Mouse (Mus musculus) lung, postnatal 25 days (tissue): ENCODE data around the gene Itgb3bp.

Source experiments
- DNase-seq: peaks from one replicate; pipeline ENCODE4 v3.0.0; 2022; ENCODE audit warnings: low spot score

The Itgb3bp gene

GRCm38 (mm10) chr4:99724331-99724730 lies 205.3 kb downstream of the Itgb3bp start:
- DNase-seq, result no peak

- DNase-seq, result peak; percentile 34
Measured at GRCm38 (mm10) chr4:99717905-99718304, 211.7 kb downstream of the Itgb3bp start.

- DNase-seq, result no peak
Measured at GRCm38 (mm10) chr4:99715783-99716416, 213.7 kb downstream of the Itgb3bp start.
